Mouse (Mus musculus) spleen, adult 2 months (tissue): Measurements from ENCODE around the gene Hspa8. TPM values are rescaled to one million over a fixed set of nuclear protein-coding genes. Genes with fewer than 3 reads are reported as not detected.

Experiments
- DNase-seq, 2 experiments: peaks; one replicate each; pipeline versions ENCODE4 v3.0.0 to v3.0.0-alpha.2; 2012 to 2021; ENCODE audit warnings: low spot score in 2 of 2, low read depth in 1 of 2
- H3K27ac ChIP-seq: fragments of 200-500 bp; 2 replicates; pipeline ENCODE4 v1.5.1; 2012; ENCODE audit warnings: low read length, inconsistent platforms; ENCODE audit not compliant: insufficient read depth
- H3K27me3 ChIP-seq: fragments of 200-500 bp; 2 replicates; pipeline ENCODE4 v1.6.1; 2012; ENCODE audit warnings: mild to moderate bottlenecking, moderate library complexity, low read length, inconsistent platforms; ENCODE audit not compliant: control insufficient read depth, insufficient read depth
- H3K36me3 ChIP-seq: fragments of 200-500 bp; 2 replicates; pipeline ENCODE4 v1.6.1; 2012; ENCODE audit warnings: mild to moderate bottlenecking, low read length, inconsistent platforms; ENCODE audit not compliant: control insufficient read depth, insufficient read depth
- H3K4me1 ChIP-seq: fragments of 200-500 bp; 2 replicates; pipeline ENCODE4 v1.6.1; 2011; ENCODE audit warnings: inconsistent platforms; ENCODE audit not compliant: control insufficient read depth, insufficient read depth, insufficient read length
- H3K4me3 ChIP-seq: fragments of 200-500 bp; 2 replicates; pipeline ENCODE4 v1.5.1; 2011; ENCODE audit warnings: mild to moderate bottlenecking, inconsistent platforms; ENCODE audit not compliant: insufficient read depth, insufficient read length; ENCODE audit errors: extremely low read depth
- CTCF ChIP-seq: fragments of 200-500 bp; IDR thresholded peaks from 2 replicates; pipeline ENCODE4 v1.5.1; 2011; ENCODE audit warnings: mild to moderate bottlenecking, inconsistent platforms; ENCODE audit not compliant: insufficient read depth, insufficient read length, insufficient replicate concordance; ENCODE audit errors: extremely low read depth
- POLR2A ChIP-seq: fragments of 200-500 bp; IDR thresholded peaks from 2 replicates; pipeline ENCODE4 v1.6.1; 2011; ENCODE audit warnings: low read depth, low read length, inconsistent platforms
- WGBS: fragments of 180-500 bp; shearing (Covaris S2); methylation state at CpG from one replicate; pipeline ENCODE4 v1.1.7; 2018; 5-methylcytosine and 5-hydroxymethylcytosine counted together
- polyA plus RNA-seq: library from polyadenylated mRNA; depleted of rRNA; stranded (reverse); fragments of >200 nt; gene quantifications from 2 replicates; pipeline ENCODE4 v1.2.3, GENCODE M21; 2012

Gene Hspa8
- polyA plus RNA-seq, 1 experiment, result 1,452 TPM

DNA sequence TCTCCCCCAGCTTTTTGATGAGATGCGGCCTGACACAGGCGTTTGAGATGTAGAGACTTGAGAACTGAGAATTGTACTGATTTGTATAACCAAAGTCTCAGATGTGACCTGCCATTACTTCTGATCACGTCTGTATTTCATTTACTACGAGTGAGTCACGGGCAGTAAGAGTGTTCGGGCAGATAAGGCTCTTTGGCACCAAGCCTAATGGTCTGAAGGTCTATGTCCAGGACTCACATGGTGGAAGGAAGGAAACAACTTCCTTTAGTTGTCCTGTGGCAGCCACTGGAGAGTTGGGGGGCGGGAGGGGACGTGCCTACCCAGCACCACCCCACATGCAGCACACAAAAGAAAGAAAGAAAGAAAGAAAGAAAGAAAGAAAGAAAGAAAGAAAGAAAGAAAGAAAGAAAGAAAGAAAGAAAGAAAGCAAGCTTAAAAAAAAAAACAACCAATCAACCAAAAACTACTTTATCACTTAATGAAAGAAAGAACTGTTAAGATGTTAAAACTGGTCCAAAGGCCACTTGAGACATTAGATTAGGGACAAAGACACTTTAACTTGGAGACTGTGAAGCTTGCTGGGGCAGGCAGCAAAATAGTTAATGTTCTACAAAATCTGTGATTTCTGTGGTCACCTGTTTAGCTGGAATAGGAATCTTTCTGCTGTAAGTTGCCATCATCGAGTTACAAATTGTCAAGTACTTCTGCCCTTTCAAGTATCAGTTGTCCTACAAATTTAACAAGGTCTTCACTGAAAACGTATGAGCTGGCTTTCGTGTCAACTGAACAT, 24.1 kb upstream of the Hspa8 start:
- WGBS, result 76% methylated on average over 11 of the region's 11 CpGs
- no peak for DNase-seq

DNA sequence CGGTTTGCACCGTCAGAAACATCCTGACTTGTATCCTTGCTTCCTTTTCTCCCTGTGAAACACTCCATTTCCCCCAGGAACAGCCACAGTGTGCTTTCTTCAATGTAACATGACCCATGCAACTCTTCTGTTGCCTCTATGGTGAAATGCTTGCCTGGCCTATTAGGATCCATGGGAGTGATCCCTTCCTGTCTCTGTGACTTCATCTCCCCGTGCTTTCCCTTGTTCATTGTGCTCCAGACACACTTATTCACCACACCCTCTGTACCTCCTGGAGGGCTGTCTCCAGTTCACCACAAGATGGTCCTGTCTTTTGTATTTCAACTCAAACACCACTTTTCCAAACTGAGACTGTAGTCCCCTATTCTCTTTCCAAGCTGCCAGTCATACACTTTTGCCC, 20.7 kb upstream of the Hspa8 start:
- Histone ChIP-seq H3K36me3 (no peaks in the 10 kb centered on the region), H3K27me3 (no peaks in the 10 kb centered on the region), H3K4me3 (no peak overlapping the region), H3K27ac (no peak overlapping the region), H3K4me1 (peaks cover 10% of the 10 kb centered on the region)
- WGBS, result 86% methylated on average over 3 of the region's 3 CpGs
- no peak for DNase-seq
- TF ChIP-seq POLR2A (no peak), CTCF (no peak)

More for the DNA sequence above, 24.1 kb upstream of the Hspa8 start:
- Histone ChIP-seq H3K27ac (no peak overlapping the region), H3K36me3 (no peaks in the 10 kb centered on the region), H3K27me3 (no peaks in the 10 kb centered on the region), H3K4me1 (no peaks in the 10 kb centered on the region), H3K4me3 (no peak overlapping the region)
- TF ChIP-seq CTCF (no peak), POLR2A (no peak)

DNA sequence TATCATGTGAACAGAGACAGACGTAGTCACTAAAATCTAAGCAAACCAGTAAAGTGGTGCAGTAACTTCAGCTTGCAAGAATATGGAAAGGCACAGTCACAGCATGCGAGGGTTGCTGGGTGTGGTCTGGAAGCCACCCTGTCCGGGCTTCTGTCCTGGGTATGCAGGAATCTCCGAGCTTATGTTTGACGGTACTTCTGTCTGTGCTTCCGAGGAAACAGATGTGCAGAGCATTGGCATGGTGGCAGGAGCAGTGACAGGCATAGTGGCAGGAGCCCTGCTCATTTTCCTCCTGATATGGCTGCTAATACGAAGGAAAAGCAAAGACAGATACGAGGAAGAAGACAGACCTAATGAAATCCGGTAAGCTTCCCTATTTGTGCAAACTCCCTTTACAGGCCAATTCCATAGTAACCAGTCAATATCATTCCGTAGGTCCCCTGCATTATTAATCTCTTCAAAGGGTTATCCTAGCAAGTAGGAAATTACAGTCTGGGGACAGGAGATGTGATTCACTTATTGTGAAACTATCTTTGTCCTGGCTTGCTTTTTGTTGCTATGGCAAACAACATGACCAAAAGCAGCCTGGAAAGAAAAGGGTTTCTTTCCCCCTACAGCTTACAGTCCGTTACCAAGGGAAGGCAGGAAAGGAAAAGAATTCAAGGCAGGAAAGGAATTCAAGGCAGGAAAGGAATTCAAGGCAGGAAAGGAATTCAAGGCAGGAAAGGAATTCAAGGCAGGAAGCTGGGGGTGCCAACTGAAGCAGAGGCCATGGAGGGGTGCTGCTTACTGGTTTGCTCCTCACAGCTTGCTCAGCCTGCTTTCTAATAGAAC, 19.7 kb upstream of the Hspa8 start:
- H3K4me3 ChIP-seq, result no peak overlapping the region
- peaks cover 10% of the 10 kb centered on the region for H3K4me1 ChIP-seq
- H3K36me3 ChIP-seq, result no peaks in the 10 kb centered on the region
- no peaks in the 10 kb centered on the region for H3K27me3 ChIP-seq
- 82% methylated on average over 11 of the region's 11 CpGs for WGBS
- TF ChIP-seq CTCF, result no peak
- no peak for TF ChIP-seq POLR2A
- no peak for DNase-seq
- peak overlapping the region; percentile 2 for H3K27ac ChIP-seq

DNA sequence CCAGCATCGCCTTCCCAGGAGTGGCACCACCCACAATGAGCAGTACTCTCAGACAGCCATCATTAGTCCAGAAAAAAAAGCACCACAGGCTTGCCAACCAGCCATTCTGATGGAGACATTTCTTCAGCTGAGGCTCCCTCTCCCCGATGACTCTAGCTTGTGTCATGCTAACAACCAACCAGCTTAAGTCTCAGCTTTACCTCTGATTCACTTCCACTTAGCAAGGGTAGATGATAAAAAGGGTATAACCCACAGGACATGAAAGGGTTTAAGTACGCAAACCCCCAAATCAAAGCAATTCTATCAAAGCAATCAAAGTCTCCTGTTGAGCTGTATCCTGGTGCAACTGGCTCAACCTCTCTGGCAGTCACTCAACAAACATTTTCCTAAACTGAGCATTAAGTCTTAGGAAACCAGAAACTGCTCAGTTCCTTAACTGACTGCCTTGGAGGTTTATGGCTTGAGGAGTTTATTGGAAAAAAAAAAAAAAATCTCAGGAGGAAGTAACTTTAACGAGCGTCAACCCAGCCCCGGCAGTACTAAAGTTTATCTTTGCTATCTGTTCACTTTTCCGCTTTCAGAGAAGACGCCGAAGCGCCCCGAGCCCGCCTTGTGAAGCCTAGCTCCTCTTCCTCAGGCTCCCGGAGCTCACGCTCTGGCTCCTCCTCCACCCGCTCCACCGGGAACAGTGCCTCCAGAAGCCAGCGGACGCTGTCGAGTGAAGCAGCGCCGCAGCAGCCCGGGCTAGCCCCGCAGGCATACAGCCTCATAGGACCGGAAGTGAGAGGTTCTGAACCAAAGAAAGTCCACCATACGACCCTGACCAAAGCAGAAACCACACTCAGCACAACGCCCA, 18.8 kb upstream of the Hspa8 start:
- Histone ChIP-seq H3K4me3 (peak overlapping the region; percentile 58), H3K4me1 (peaks cover 10% of the 10 kb centered on the region), H3K36me3 (no peaks in the 10 kb centered on the region), H3K27ac (peak overlapping the region; percentile 66), H3K27me3 (no peaks in the 10 kb centered on the region)
- WGBS, result 12% methylated on average over 26 of the region's 26 CpGs
- TF ChIP-seq POLR2A (no peak), CTCF (no peak)
- DNase-seq, result peak in 1 of 2 experiments; percentile 48

DNA sequence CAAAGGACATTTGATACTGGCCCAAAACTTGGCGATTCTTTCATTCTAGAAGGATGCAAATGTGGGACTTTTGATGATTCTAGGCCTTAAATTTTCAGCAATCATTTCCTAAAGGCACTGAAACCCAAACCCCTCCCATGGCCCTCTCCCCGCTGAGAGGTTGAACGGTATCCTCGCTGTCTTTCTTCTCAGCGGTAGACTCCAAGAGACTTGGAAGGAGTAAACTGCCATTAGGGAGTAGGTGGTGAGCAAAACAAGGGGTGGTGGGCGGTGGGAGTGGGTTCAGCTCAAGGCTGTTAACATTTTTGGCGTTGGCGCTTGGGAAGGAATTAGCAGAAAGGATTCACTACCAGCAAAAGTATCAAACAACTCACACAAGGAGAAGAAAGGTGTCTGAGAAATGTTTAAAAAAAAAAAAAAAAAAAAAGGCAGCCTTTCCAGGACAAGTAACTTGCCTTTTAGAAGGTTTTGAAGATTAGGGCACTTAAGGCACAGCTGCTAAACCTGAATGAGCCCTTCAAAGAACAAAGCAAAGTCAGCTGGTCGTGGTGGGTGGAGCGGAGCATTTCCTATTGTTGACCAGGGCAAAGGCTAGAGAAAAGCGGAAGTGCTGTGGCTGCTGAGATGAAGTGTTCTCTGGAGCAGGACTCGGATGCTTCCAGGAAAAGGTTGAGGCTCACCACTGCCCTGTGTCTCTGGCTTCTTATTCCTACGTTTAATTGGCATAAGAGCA, 17.0 kb upstream of the Hspa8 start:
- WGBS, result 36% methylated on average over 13 of the region's 13 CpGs
- Histone ChIP-seq H3K27ac (peak overlapping the region; percentile 59), H3K36me3 (no peaks in the 10 kb centered on the region), H3K27me3 (no peaks in the 10 kb centered on the region), H3K4me3 (no peak overlapping the region), H3K4me1 (peaks cover 10% of the 10 kb centered on the region)
- TF ChIP-seq POLR2A (no peak), CTCF (no peak)
- DNase-seq, result peak in 1 of 2 experiments; percentile 78
